Mouse (Mus musculus) neural tube, embryonic 12.5 days (tissue): ENCODE results near the gene Cox17. TPM values are rescaled to one million over a fixed set of nuclear protein-coding genes. Genes with fewer than 3 reads are reported as not detected.

Experiments
- ATAC-seq: fragments of 200-750 bp; cut with Nextera tagmentation; 2 replicates; pipeline ENCODE4 v1.8.0; 2017; ENCODE audit warnings: low read depth, mild to moderate bottlenecking, moderate TSS enrichment, moderate library complexity; ENCODE audit not compliant: low FRiP score
- H3K27ac ChIP-seq: fragments of 300-500 bp; sonication (generic); 2 replicates; pipeline ENCODE4 v1.5.1; 2016
- H3K27me3 ChIP-seq: fragments of 300-500 bp; sonication (generic); replicated peaks from 2 replicates; pipeline ENCODE4 v1.6.1; 2016; ENCODE audit warnings: mild to moderate bottlenecking
- H3K36me3 ChIP-seq: fragments of 300-500 bp; sonication (generic); 2 replicates; pipeline ENCODE4 v1.6.1; 2016; ENCODE audit warnings: mild to moderate bottlenecking
- H3K4me1 ChIP-seq: fragments of 300-500 bp; sonication (generic); 2 replicates; pipeline ENCODE4 v1.6.1; 2016
- H3K4me2 ChIP-seq: fragments of 300-500 bp; sonication (generic); replicated peaks from 2 replicates; pipeline ENCODE4 v1.6.1; 2016; ENCODE audit warnings: mild to moderate bottlenecking
- H3K4me3 ChIP-seq: fragments of 300-500 bp; sonication (generic); 2 replicates; pipeline ENCODE4 v1.5.1; 2016
- H3K9ac ChIP-seq: fragments of 300-500 bp; sonication (generic); 2 replicates; pipeline ENCODE4 v1.6.1; 2016; ENCODE audit warnings: mild to moderate bottlenecking
- H3K9me3 ChIP-seq: fragments of 300-500 bp; sonication (generic); 2 replicates; pipeline ENCODE4 v1.6.1; 2016; ENCODE audit warnings: mild to moderate bottlenecking
- WGBS: fragments of 180-500 bp; shearing (Covaris S2); methylation state at CpG from one replicate; pipeline ENCODE4 v1.1.7; 2016; 5-methylcytosine and 5-hydroxymethylcytosine counted together
- polyA plus RNA-seq: library from polyadenylated mRNA; unstranded; fragments of >200 nt; fragmentation: Nextera tagmentation; extraction: Ambion mirVana; gene quantifications from 2 replicates; pipeline ENCODE4 v1.2.1, GENCODE M21; 2016

Cox17 gene
- polyA plus RNA-seq, 1 experiment from 2014 or later: 128 TPM

DNA sequence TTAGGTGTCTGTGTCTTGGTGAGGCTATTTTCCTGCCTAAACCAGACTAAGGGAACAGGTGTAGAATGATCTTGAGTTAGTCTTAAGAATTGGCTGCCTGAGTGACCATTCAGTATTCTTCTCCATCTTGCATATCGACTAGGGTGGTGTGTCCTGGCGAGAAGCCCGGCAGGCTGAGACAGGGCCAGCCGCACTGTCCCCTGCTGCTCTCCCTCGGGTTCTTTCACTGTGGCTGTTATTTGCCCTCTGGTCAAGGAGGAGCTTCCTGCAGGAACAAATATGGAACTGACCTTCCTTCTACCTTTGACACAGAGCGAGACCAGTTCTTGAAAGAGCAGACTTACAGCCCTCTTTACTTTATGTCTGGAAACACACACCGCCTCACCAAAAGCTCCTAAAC lies 5.2 kb downstream of the Cox17 start:
- 91% methylated on average over 7 of the region's 7 CpGs for WGBS
- no peak overlapping the region for H3K4me3 ChIP-seq
- no peak for ATAC-seq
- H3K9me3 ChIP-seq: no peaks in the 10 kb centered on the region
- no peak overlapping the region for H3K9ac ChIP-seq
- no peaks in the 10 kb centered on the region for H3K27me3 ChIP-seq
- peaks cover 39% of the 10 kb centered on the region for H3K36me3 ChIP-seq
- H3K4me1 ChIP-seq: peaks cover 5% of the 10 kb centered on the region; the same call in 1 of the 2 replicates
- H3K27ac ChIP-seq: no peak overlapping the region
- no peak overlapping the region for H3K4me2 ChIP-seq

DNA sequence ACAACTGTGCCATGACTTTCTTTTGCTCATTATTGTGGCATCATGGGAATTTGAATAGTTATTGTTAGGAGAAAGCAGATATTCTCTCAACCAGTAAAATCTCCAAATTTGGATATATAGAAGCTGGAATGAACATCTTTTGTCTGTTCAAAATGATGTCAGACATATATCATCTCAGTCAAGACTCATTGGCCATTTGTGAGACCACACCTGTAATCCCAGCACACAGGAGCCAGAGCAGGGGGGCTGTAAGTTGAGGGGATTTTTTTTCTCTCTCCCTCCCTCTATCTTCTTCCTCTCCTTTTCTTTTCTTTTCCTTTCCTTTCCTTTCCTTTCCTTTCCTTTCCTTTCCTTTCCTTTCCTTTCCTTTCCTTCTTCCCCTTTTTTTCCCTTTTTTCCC lies 6.1 kb downstream of the Cox17 start:
- Histone ChIP-seq H3K9ac (no peak overlapping the region), H3K27ac (no peak overlapping the region), H3K4me2 (no peak overlapping the region), H3K36me3 (peaks cover 39% of the 10 kb centered on the region), H3K4me1 (peaks cover under 1% of the 10 kb centered on the region; the same call in 1 of the 2 replicates), H3K27me3 (no peaks in the 10 kb centered on the region), H3K9me3 (no peaks in the 10 kb centered on the region), H3K4me3 (no peak overlapping the region)
- ATAC-seq: no peak

DNA sequence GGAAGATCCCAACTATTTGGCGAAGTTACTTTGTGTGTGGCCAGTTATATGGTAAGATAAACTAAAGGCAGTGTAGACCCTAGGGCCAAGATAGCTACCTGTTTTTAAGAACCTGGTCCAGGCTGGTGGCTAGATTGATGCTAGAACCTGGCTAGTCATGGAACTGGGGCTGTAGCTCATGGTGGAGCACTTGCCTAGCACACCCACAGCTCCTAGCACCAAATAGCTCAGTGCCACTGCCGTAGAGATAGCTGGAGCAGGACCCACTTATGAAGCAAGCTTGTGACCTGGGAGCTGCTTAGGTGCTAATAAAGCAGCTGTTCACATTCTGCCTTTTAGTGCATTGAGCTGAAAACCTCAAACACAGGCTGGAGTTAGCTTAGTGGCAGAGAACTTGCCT lies 6.9 kb downstream of the Cox17 start:
- H3K4me1 ChIP-seq: no peaks in the 10 kb centered on the region
- no peak overlapping the region for H3K4me3 ChIP-seq
- no peaks in the 10 kb centered on the region for H3K9me3 ChIP-seq
- H3K27me3 ChIP-seq: no peaks in the 10 kb centered on the region
- 98% methylated on average over 2 of the region's 2 CpGs for WGBS
- H3K9ac ChIP-seq: no peak overlapping the region
- no peak overlapping the region for H3K27ac ChIP-seq
- H3K4me2 ChIP-seq: no peak overlapping the region
- no peak for ATAC-seq
- H3K36me3 ChIP-seq: peaks cover 39% of the 10 kb centered on the region

DNA sequence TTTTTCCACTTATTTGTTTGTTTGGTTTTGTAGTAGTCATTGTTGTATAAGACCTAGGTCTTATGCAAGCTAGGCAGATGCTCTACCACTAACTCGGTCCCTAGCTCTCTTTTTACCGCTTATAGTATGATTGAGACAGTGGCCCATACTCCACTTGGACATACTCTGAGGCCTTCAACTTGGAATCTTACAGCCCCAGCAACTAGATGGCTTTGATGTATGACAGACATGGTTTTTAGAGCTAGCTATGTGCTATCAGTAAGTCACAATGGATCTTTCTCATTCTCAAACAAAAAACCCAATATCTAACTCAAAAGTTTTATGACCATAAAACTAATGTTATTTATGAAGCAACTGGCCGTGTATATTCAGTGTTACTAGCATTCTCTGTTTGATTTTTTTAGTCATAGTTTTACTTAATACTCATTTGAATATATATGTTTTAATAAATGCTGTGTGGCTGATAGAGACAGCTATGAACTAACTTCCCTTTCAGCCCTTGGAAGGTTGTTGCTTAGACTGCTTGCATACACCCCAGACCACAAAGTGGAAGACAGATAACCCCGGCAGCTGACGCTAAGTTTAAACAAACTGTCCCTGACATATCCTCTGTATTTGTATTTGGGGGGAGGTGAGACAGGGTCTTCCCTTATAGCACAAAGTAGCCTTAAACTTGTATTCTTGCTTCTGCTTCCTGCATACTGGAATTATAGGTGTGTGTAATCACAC lies 7.6 kb downstream of the Cox17 start:
- Histone ChIP-seq H3K4me2 (no peak overlapping the region), H3K4me1 (no peaks in the 10 kb centered on the region), H3K9me3 (no peaks in the 10 kb centered on the region), H3K36me3 (peaks cover 38% of the 10 kb centered on the region), H3K9ac (no peak overlapping the region), H3K27me3 (no peaks in the 10 kb centered on the region), H3K27ac (no peak overlapping the region), H3K4me3 (no peak overlapping the region)
- ATAC-seq: no peak
- WGBS: 90% methylated on average over 5 of the region's 5 CpGs

DNA sequence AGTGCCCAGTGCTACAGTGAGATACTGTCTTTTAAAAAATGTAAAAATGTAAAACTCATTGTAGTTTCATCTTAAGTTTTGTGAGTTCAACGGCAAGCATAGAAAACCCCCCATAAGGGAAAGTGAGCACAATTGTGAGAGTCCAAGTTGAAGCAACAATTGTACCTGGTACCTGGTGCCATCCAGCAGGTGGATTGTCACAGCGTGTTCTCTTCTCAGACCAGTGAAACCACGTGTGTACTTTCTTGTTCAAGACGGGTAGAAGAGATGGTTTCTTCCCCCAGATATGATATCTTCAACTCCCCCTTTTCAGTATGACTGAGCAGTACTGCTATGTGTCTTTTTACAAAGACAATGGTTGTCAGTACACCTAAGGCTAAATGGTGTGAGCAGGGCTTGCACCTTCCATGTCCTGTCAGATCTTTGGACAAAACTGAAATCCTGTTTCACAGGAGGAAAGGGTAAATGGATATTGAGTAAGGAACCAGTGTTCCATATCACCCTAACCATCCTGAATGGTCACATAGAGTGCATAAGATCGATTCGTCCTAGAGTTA lies 11.5 kb downstream of the Cox17 start:
- H3K4me2 ChIP-seq: no peak overlapping the region
- H3K36me3 ChIP-seq: peaks cover 10% of the 10 kb centered on the region; the same call in 1 of the 2 replicates
- H3K27ac ChIP-seq: no peak overlapping the region
- H3K9me3 ChIP-seq: no peaks in the 10 kb centered on the region
- ATAC-seq: no peak
- H3K4me1 ChIP-seq: 0 out of 2 replicates have a peak, but pooled peaks cover 3% of the 10 kb centered on the region
- no peaks in the 10 kb centered on the region for H3K27me3 ChIP-seq
- WGBS: 94% methylated on average over 6 of the region's 6 CpGs
- no peak overlapping the region for H3K4me3 ChIP-seq
- no peak overlapping the region for H3K9ac ChIP-seq

DNA sequence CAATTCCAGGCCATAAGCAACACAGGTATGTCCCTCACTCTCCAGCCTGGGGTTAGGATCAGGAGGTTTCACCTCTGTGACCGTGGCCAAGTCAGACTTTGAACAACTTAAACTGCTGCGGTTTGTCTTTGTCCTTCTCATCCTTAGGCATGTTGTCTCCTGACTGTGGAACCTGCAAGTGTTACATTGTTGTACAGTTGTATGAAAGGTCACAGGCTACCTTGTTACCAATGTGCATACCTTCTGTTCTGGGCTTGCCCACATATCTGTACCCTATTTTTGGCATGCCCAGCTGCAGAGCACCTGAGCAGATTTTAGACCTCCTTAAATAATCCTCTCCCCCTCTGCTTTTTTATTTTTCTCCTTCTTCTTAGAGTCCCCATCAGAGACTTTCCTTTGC lies 12.4 kb downstream of the Cox17 start:
- no peak for ATAC-seq
- Histone ChIP-seq H3K4me1 (0 out of 2 replicates have a peak, but pooled peaks cover 3% of the 10 kb centered on the region), H3K27ac (no peak overlapping the region), H3K4me2 (no peak overlapping the region), H3K36me3 (peaks cover 6% of the 10 kb centered on the region; the same call in 1 of the 2 replicates), H3K9me3 (no peaks in the 10 kb centered on the region), H3K4me3 (no peak overlapping the region), H3K9ac (no peak overlapping the region), H3K27me3 (no peaks in the 10 kb centered on the region)
- 95% methylated on average over 2 of the region's 2 CpGs for WGBS

DNA sequence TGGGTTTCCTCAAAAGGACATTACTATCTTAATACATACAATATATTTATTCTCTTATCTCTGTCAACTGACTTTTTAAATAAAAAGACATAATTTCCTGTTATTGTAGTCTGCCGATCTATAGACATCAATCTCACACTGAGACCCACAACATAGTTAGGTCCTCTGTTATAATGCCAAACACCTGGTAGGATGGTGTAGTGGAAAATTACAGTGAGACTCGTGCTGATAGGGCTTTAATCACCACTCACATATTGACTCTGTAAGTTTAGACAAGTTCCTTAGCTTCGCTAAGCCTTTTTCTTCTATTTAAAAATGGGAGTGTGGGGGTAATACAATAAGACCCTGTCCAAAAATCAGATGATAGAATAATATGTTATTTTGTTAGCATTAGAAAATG lies 13.1 kb downstream of the Cox17 start:
- no peaks in the 10 kb centered on the region for H3K9me3 ChIP-seq
- H3K4me2 ChIP-seq: no peak overlapping the region
- H3K27me3 ChIP-seq: no peaks in the 10 kb centered on the region
- WGBS: 84% methylated on average over 3 of the region's 3 CpGs
- no peak overlapping the region for H3K4me3 ChIP-seq
- H3K27ac ChIP-seq: no peak overlapping the region
- peaks cover 6% of the 10 kb centered on the region; the same call in 1 of the 2 replicates for H3K36me3 ChIP-seq
- H3K9ac ChIP-seq: no peak overlapping the region
- ATAC-seq: no peak
- 0 out of 2 replicates have a peak, but pooled peaks cover 3% of the 10 kb centered on the region for H3K4me1 ChIP-seq

DNA sequence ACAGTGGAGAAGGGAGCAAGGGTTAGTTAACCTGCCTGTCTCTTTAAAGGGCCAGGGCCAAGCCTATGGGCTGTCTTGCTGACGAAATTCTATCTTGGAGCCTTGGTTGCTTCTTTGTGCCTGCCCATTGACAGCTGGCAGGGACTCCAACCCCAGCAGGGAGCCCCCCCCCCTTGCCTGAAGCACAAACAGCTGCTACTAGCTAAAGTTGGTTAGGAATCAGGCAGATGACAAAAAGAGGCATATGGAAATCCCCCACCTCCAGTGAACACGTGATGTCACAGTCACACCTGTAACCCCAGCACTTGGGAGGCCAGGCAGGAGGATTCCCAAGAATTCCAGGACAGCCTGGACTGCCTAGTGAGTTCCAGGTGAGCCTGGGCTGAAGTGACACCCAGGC lies 13.5 kb downstream of the Cox17 start:
- Histone ChIP-seq H3K27me3 (no peaks in the 10 kb centered on the region), H3K4me3 (no peak overlapping the region), H3K36me3 (peaks cover 6% of the 10 kb centered on the region; the same call in 1 of the 2 replicates), H3K9ac (no peak overlapping the region), H3K9me3 (no peaks in the 10 kb centered on the region), H3K4me1 (0 out of 2 replicates have a peak, but pooled peaks cover 3% of the 10 kb centered on the region), H3K4me2 (no peak overlapping the region), H3K27ac (no peak overlapping the region)
- ATAC-seq: no peak
- 21% methylated on average over 2 of the region's 2 CpGs for WGBS

DNA sequence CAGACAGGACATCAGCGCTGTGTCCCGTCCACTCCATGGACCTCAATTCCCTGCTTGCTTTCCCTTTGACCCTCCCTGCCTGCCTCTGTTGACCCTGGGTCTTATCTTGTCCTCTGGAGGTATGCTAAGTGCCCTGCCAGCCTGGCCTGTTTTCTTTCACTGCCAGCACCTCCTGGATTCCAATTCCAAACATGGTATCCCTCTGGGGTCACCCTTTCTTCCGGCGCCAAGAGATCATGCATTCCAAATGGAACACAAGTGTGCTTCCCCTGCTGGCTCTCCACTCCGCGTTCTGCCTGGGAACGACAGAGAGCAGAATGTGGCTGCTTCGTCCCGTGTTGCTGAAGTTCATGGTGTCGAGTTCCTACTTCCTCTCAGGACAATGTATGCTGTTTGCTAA lies 15.1 kb downstream of the Cox17 start, which contains the start of gene Popdc2:
Gene Popdc2 (plus strand): TSS at position 277 of the 400 bp plus-strand sequence.
- H3K27me3 ChIP-seq: no peaks in the 10 kb centered on the region
- no peak within 1 kb of the TSS for H3K27ac ChIP-seq
- H3K9ac ChIP-seq: no peak within 1 kb of the TSS
- ATAC-seq: no peak
- 0 out of 2 replicates have a peak, but pooled peaks cover under 1% of the 10 kb centered on the region for H3K36me3 ChIP-seq
- WGBS: 69% methylated on average over 10 of the region's 10 CpGs
- no peak within 1 kb of the TSS for H3K4me3 ChIP-seq
- no peak within 1 kb of the TSS for H3K4me2 ChIP-seq
- no peaks in the 10 kb centered on the region for H3K9me3 ChIP-seq
- H3K4me1 ChIP-seq: 0 out of 2 replicates have a peak, but pooled peaks cover 3% of the 10 kb centered on the region

DNA sequence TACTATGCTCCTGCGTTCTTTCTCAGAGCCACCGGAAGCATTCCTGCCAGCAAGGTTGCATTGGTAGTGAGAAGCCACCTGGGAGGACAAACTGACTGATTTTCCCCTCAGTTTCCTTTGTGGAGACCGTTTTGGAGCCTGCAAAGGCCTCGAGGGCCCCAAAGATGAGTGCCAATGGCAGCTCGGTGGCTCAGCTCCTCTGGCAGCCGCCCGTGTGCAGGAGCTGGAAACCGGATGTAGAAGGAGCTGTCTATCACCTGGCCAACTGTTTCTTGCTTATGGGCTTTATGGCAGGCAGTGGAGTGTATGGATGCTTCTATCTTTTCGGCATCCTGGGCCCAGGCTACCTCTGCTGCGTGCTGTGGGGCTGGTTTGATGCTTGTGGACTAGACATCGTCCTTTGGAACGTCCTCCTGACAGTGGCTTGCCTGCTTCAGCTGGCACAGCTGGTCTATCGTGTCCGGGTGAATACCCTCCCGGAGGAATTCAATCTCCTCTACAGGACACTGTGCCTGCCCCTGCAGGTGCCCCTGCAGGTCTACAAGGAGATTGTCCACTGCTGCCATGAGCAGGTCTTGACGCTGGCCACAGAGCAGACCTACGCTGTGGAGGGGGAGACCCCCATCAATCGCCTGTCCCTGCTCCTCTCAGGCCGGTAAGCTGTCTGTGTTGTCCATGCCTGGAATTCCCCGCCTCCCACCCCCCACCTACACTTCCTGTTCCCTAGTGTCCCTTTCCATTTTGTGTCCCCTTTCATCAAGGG lies 15.9 kb downstream of the Cox17 start:
- H3K9ac ChIP-seq: no peak overlapping the region
- no peaks in the 10 kb centered on the region for H3K36me3 ChIP-seq
- 89% methylated on average over 20 of the region's 20 CpGs for WGBS
- H3K27ac ChIP-seq: no peak overlapping the region
- no peak for ATAC-seq
- no peaks in the 10 kb centered on the region for H3K27me3 ChIP-seq
- no peak overlapping the region for H3K4me2 ChIP-seq
- H3K4me1 ChIP-seq: 0 out of 2 replicates have a peak, but pooled peaks cover 3% of the 10 kb centered on the region
- no peaks in the 10 kb centered on the region for H3K9me3 ChIP-seq
- no peak overlapping the region for H3K4me3 ChIP-seq

DNA sequence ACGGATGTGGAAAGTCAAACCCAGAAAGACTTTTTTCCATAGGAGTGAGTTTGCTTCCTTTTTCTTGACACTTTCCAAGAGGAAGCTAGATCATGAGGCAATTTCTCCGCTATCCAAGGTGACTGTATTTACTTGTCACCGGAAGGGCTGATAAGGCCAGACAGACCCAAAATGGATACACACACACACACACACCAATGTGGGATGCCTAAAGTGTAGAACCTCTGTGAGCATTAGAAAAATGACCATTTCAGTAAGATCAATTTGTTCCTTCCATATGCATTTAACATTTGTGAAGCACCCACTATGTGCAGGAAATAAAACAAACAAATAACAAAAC lies 16.4 kb downstream of the Cox17 start:
- H3K9me3 ChIP-seq: no peaks in the 10 kb centered on the region
- 86% methylated on average over 3 of the region's 3 CpGs for WGBS
- H3K9ac ChIP-seq: no peak overlapping the region
- H3K4me2 ChIP-seq: no peak overlapping the region
- no peak for ATAC-seq
- no peaks in the 10 kb centered on the region for H3K27me3 ChIP-seq
- no peaks in the 10 kb centered on the region for H3K36me3 ChIP-seq
- no peak overlapping the region for H3K4me3 ChIP-seq
- H3K27ac ChIP-seq: no peak overlapping the region
- 0 out of 2 replicates have a peak, but pooled peaks cover 3% of the 10 kb centered on the region for H3K4me1 ChIP-seq

DNA sequence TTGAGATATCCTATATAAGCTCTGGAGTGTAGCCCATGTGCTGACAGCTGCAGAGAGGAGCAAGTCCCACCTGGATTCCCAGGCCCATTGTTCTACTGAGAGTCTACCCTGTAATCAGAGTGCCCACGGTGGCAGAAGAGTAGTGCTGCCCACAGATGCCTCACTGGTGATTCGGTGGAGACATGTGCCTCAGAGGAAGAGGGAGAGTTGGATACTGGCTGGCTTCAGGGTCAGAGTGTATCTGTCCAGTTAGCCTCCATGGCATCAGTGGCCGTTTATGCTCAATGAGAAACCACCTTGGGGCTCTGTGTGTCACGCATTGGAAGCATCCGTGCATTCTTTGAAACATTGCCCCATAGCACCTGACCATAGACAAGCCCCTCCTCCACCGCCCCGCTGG lies 16.9 kb downstream of the Cox17 start:
- H3K4me2 ChIP-seq: no peak overlapping the region
- no peaks in the 10 kb centered on the region for H3K27me3 ChIP-seq
- 0 out of 2 replicates have a peak, but pooled peaks cover 3% of the 10 kb centered on the region for H3K4me1 ChIP-seq
- H3K27ac ChIP-seq: no peak overlapping the region
- H3K9me3 ChIP-seq: no peaks in the 10 kb centered on the region
- no peak for ATAC-seq
- no peak overlapping the region for H3K9ac ChIP-seq
- H3K4me3 ChIP-seq: no peak overlapping the region
- H3K36me3 ChIP-seq: no peaks in the 10 kb centered on the region
- 91% methylated on average over 7 of the region's 7 CpGs for WGBS
